Mouse (Mus musculus) ES-E14 (cell line): ENCODE measurements around the gene Ush2a. TPM values are rescaled to one million over a fixed set of nuclear protein-coding genes. Genes with fewer than 3 reads are reported as not detected.

Experiments used
- DNase-seq: peaks from one replicate; pipeline ENCODE4 v3.0.0-alpha.2; 2013; ENCODE audit warnings: low read depth, low spot score
- H3K27ac ChIP-seq: 2 replicates; pipeline ENCODE4 v1.5.1; 2012; ENCODE audit warnings: low read depth, mild to moderate bottlenecking, low read length, moderate library complexity, mixed read lengths; ENCODE audit not compliant: poor library complexity, insufficient read depth, severe bottlenecking
- H3K36me3 ChIP-seq: 2 replicates; pipeline ENCODE4 v1.6.1; 2012; ENCODE audit warnings: mild to moderate bottlenecking, low read length, moderate library complexity, mixed read lengths; ENCODE audit not compliant: control insufficient read depth, poor library complexity, insufficient read depth, severe bottlenecking
- H3K4me1 ChIP-seq, 2 experiments: fragments of 150-350 bp in 1 of 2; sonication (generic) in 1 of 2; 2 replicates each; pipeline ENCODE4 v1.6.1; 2012; ENCODE audit warnings: low read length in 2 of 2, mild to moderate bottlenecking in 1 of 2, mixed read lengths in 1 of 2; ENCODE audit not compliant: control insufficient read depth in 2 of 2, insufficient read depth in 2 of 2, poor library complexity in 1 of 2
- H3K4me3 ChIP-seq, 2 experiments: fragments of 150-350 bp in 1 of 2; sonication (generic) in 1 of 2; 2 replicates each; pipeline ENCODE4 v1.5.1; 2012; ENCODE audit warnings: low read length in 2 of 2, low read depth in 1 of 2, mild to moderate bottlenecking in 1 of 2, mixed read lengths in 1 of 2; ENCODE audit not compliant: insufficient read depth in 1 of 2, poor library complexity in 1 of 2, severe bottlenecking in 1 of 2
- H3K9ac ChIP-seq: 2 replicates; pipeline ENCODE4 v1.6.1; 2012; ENCODE audit warnings: low read depth, mild to moderate bottlenecking, low read length, mixed read lengths; ENCODE audit not compliant: poor library complexity, insufficient read depth, severe bottlenecking
- H3K9me3 ChIP-seq: fragments of 150-350 bp; sonication (generic); 2 replicates; pipeline ENCODE4 v1.6.1; 2012; ENCODE audit warnings: low read depth, mild to moderate bottlenecking, low read length; ENCODE audit not compliant: control insufficient read depth, insufficient read depth
- CHD2 ChIP-seq: IDR thresholded peaks from 2 replicates; pipeline ENCODE4 v1.6.1; 2014; ENCODE audit warnings: mild to moderate bottlenecking, low read depth, low read length, inconsistent platforms
- HCFC1 ChIP-seq: IDR thresholded peaks from 2 replicates; pipeline ENCODE4 v1.6.1; 2012; ENCODE audit warnings: low read length, inconsistent platforms, borderline replicate concordance; ENCODE audit not compliant: insufficient read depth
- MAFK ChIP-seq: IDR thresholded peaks from 2 replicates; pipeline ENCODE4 v1.6.1; 2014; ENCODE audit warnings: mild to moderate bottlenecking, low read depth, low read length, inconsistent platforms; ENCODE audit not compliant: insufficient read depth
- ZC3H11A ChIP-seq: IDR thresholded peaks from 2 replicates; pipeline ENCODE4 v1.6.1; 2012; ENCODE audit warnings: low read depth, mild to moderate bottlenecking, inconsistent platforms, low read length, borderline replicate concordance
- ZNF384 ChIP-seq: IDR thresholded peaks from 2 replicates; pipeline ENCODE4 v1.6.1; 2012; ENCODE audit warnings: low read depth, low read length, inconsistent platforms
- in situ Hi-C, 2 experiments: fragments of 600-800 bp; cut with MboI; formaldehyde crosslinking; loops; one replicate each; pipeline ENCODE4 v1.15.1; 2025; ENCODE audit warnings: low sequenced_read_pairs in 2 of 2, inconsistent platforms in 1 of 2; ENCODE audit not compliant: unreplicated experiment in 2 of 2
- total RNA-seq: library from RNA; depleted of rRNA; stranded (reverse); fragments of 300-350 nt; gene quantifications from 2 replicates; pipeline ENCODE4 v1.2.3, GENCODE M21; 2012

The Ush2a gene
- total RNA-seq, 1 experiment = 0.22 TPM

GRCm38 (mm10) chr1:188708694-188709093 lies 446.9 kb downstream of the Ush2a start:
- in situ Hi-C loops = no loop called here

GRCm38 (mm10) chr1:188714131-188714530 lies 452.3 kb downstream of the Ush2a start:
- Histone ChIP-seq H3K36me3 (no peaks in the 10 kb centered on the region), H3K9me3 (no peaks in the 10 kb centered on the region), H3K4me1 (no peaks in the 10 kb centered on the region), H3K4me3 (no peak overlapping the region), H3K27ac (no peak overlapping the region), H3K9ac (no peak overlapping the region)
- in situ Hi-C loops = no loop called here
- DNase-seq = no peak
- TF ChIP-seq MAFK (no peak), CHD2 (no peak)

More at GRCm38 (mm10) chr1:188708694-188709093, 446.9 kb downstream of the Ush2a start:
- Histone ChIP-seq H3K9me3 (no peaks in the 10 kb centered on the region), H3K36me3 (no peaks in the 10 kb centered on the region), H3K4me3 (no peak overlapping the region), H3K27ac (no peak overlapping the region), H3K9ac (no peak overlapping the region), H3K4me1 (no peaks in the 10 kb centered on the region)
- no peak for DNase-seq
- TF ChIP-seq ZC3H11A (no peak), CHD2 (no peak), HCFC1 (no peak), ZNF384 (no peak), MAFK (no peak)

DNA sequence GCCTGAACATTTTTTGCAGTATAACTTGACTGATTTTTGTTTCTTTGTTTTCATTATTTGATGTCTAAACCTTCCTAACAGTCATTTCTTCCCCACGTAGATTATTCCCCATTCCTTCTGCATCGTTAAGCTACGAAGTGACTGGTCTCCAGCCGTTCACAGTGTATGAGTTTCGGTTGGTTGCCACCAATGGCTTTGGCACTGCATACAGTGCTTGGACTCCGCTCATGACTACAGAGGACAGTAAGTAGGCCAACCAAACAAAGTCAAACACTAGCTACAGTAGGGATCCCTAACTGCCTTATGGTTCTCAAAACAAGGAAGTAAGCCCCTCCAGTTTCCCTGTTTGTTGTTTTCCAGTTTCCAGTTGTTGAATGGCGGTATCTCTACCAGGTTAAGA lies 453.1 kb downstream of the Ush2a start:
- Histone ChIP-seq H3K9ac (no peak overlapping the region), H3K4me1 (no peaks in the 10 kb centered on the region), H3K9me3 (no peaks in the 10 kb centered on the region), H3K4me3 (no peak overlapping the region), H3K36me3 (no peaks in the 10 kb centered on the region), H3K27ac (no peak overlapping the region)
- DNase-seq = no peak
- TF ChIP-seq MAFK (no peak), ZC3H11A (no peak), CHD2 (no peak), HCFC1 (no peak), ZNF384 (no peak)
- in situ Hi-C loops = no loop called here

DNA sequence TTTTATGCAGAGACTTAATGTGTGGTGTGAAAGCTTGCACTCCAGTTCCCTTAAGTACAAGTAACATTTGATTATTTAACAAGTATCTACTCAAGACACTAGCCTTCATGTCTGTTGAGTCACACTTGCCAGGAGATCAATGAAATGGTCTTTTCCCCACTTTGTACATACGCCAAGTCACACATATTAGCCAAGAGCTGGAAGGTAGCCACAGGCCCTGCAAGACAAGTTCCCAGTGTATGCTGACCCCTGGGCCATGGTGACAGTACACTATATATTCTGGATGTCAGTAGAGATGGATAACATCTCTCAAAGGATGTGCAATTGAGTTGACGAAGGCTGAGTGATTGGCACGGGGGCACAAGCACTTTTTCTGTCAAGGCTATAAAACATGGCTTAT lies 455.1 kb downstream of the Ush2a start:
- TF ChIP-seq ZC3H11A (no peak), ZNF384 (no peak), HCFC1 (no peak), CHD2 (no peak), MAFK (no peak)
- H3K36me3 ChIP-seq = no peaks in the 10 kb centered on the region
- DNase-seq = no peak
- in situ Hi-C loops = no loop called here
- H3K27ac ChIP-seq = no peak overlapping the region
- no peak overlapping the region for H3K4me3 ChIP-seq
- H3K9ac ChIP-seq = no peak overlapping the region
- no peaks in the 10 kb centered on the region for H3K4me1 ChIP-seq
- no peaks in the 10 kb centered on the region for H3K9me3 ChIP-seq

DNA sequence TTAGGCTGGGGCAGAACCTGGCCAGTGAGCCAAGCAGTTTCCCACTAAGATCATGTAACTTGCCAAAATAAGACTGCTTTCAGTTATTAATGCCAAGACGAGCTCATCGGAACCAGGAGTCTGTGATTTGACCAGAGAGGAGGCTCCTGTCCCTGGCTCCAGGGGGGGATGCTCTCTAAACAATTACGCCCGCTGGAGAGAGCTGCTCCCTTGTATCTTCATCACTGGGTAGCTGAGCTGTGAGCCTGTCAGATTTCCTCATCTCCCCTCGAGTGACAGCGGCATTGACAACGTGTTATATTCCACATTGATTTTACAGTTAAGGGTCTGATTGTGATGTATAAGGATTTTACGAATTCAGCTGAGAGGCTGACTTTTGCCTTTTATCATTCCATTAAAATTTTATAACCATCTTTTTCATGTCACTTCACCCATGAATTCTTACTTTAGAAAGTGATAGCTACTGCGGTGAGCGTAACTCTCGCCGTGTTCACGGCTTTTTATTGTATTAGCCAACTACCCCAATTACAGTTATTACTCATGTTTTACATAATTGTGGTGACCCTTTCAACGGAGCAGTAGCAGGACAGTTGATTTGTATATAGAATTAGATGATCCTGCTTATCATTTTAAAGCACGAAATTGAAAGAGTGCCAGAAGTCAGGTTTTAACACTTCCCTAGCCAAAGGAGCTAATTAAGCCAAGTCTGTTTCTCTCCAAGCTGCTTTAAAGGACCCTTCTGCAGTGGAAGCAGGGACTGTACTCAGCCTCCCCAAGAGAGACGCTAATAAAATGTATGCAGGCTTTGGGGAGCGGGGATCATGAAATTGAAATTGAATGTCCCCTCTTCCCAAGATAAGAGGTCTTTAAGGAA lies 463.5 kb downstream of the Ush2a start:
- H3K36me3 ChIP-seq = no peaks in the 10 kb centered on the region
- no peaks in the 10 kb centered on the region for H3K4me1 ChIP-seq
- no peak overlapping the region for H3K4me3 ChIP-seq
- no peak overlapping the region for H3K9ac ChIP-seq
- in situ Hi-C loops = no loop called here
- no peak overlapping the region for H3K27ac ChIP-seq
- DNase-seq = no peak
- no peaks in the 10 kb centered on the region for H3K9me3 ChIP-seq
- TF ChIP-seq MAFK (no peak), CHD2 (no peak), HCFC1 (no peak), ZNF384 (no peak), ZC3H11A (no peak)
